Mouse (Mus musculus) thymus, adult 2 months (tissue): ENCODE data around the gene Fam126a. TPM values are rescaled to one million over a fixed set of nuclear protein-coding genes. Genes with fewer than 3 reads are reported as not detected.

Experiments
- DNase-seq: peaks from one replicate; pipeline ENCODE4 v3.0.0; 2021
- H3K27ac ChIP-seq: fragments of 200-500 bp; 2 replicates; pipeline ENCODE4 v1.5.1; 2012; ENCODE audit warnings: low read length, control low read depth; ENCODE audit not compliant: control insufficient read depth, insufficient read depth
- H3K27me3 ChIP-seq: fragments of 200-500 bp; 2 replicates; pipeline ENCODE4 v1.6.1; 2012; ENCODE audit warnings: mild to moderate bottlenecking, low read length, moderate library complexity, mixed read lengths; ENCODE audit not compliant: control insufficient read depth, insufficient read depth
- H3K36me3 ChIP-seq: fragments of 200-500 bp; 2 replicates; pipeline ENCODE4 v1.6.1; 2012; ENCODE audit warnings: mild to moderate bottlenecking, low read length, moderate library complexity; ENCODE audit not compliant: control insufficient read depth, insufficient read depth
- H3K4me1 ChIP-seq: fragments of 200-500 bp; replicated peaks from 2 replicates; pipeline ENCODE4 v1.6.1; 2012; ENCODE audit warnings: low read length; ENCODE audit not compliant: control insufficient read depth, insufficient read depth
- H3K4me3 ChIP-seq: fragments of 200-500 bp; 2 replicates; pipeline ENCODE4 v1.5.1; 2012; ENCODE audit warnings: mild to moderate bottlenecking, low read length, control low read depth, moderate library complexity; ENCODE audit not compliant: control insufficient read depth, insufficient read depth
- CTCF ChIP-seq: fragments of 200-500 bp; IDR thresholded peaks from 2 replicates; pipeline ENCODE4 v1.5.1; 2012; ENCODE audit warnings: mild to moderate bottlenecking, control low read depth, low read length, moderate library complexity, borderline replicate concordance; ENCODE audit not compliant: control insufficient read depth, poor library complexity, insufficient read depth; ENCODE audit errors: extremely low read depth
- POLR2A ChIP-seq: fragments of 200-500 bp; IDR thresholded peaks from 2 replicates; pipeline ENCODE4 v1.6.1; 2012; ENCODE audit warnings: mild to moderate bottlenecking, low read length, control low read depth, moderate library complexity; ENCODE audit not compliant: control insufficient read depth, poor library complexity, insufficient read depth; ENCODE audit errors: extremely low read depth
- WGBS: fragments of 180-500 bp; shearing (Covaris S2); methylation state at CpG from one replicate; pipeline ENCODE4 v1.1.7; 2018; 5-methylcytosine and 5-hydroxymethylcytosine counted together
- polyA plus RNA-seq: library from polyadenylated mRNA; depleted of rRNA; stranded (reverse); fragments of >200 nt; gene quantifications from 2 replicates; pipeline ENCODE4 v1.2.3, GENCODE M21; 2012

Gene Fam126a
- polyA plus RNA-seq, 1 experiment, result 4.8 TPM

DNA sequence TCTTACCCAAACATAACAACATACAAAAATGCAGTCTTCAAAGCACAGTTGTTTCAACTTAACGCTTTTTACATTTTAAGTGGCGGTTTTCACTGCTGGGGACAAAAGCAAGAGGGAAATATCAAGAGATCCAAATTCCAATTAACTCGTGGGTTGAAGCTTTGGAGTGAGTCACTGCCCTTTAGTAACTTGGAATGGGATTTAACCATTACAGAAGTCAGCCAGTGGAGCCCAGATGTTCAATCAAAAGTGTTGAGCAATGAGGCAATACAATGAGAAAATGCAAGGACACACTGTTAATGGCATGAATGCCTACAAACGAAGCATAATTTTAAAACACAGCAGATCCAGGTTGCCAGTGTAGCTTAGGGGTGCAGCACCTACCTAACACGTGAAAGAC is 8.8 kb downstream of the Fam126a start:
- no peak for DNase-seq
- no peaks in the 10 kb centered on the region for H3K4me1 ChIP-seq
- no peak overlapping the region for H3K4me3 ChIP-seq
- 94% methylated on average over 5 of the region's 5 CpGs for WGBS
- no peaks in the 10 kb centered on the region for H3K36me3 ChIP-seq
- no peaks in the 10 kb centered on the region for H3K27me3 ChIP-seq
- TF ChIP-seq POLR2A (no peak), CTCF (no peak)
- no peak overlapping the region for H3K27ac ChIP-seq

DNA sequence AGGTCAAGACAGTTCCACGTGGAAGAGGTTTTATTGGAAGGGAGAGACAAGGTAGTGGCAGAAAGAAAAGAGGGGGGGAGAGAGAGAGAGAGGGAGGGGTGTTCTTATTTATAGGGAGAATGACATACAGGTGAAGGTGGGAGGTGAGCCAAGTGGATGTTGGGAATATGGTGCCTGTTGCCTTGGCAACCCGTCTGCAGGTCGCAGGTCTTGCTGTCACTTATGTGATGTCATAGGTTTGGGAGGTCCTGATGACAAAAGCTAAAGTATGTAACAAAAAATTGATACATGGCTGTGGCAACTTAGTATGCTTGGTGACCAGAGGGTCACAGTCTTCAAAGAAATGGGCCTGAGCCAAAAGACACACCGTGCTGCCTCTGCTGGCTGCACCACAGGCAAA is 10.1 kb downstream of the Fam126a start:
- TF ChIP-seq CTCF (no peak), POLR2A (no peak)
- Histone ChIP-seq H3K27me3 (no peaks in the 10 kb centered on the region), H3K36me3 (no peaks in the 10 kb centered on the region), H3K27ac (no peak overlapping the region), H3K4me3 (no peak overlapping the region), H3K4me1 (no peaks in the 10 kb centered on the region)
- no peak for DNase-seq
- WGBS, result 92% methylated on average over 4 of the region's 4 CpGs

DNA sequence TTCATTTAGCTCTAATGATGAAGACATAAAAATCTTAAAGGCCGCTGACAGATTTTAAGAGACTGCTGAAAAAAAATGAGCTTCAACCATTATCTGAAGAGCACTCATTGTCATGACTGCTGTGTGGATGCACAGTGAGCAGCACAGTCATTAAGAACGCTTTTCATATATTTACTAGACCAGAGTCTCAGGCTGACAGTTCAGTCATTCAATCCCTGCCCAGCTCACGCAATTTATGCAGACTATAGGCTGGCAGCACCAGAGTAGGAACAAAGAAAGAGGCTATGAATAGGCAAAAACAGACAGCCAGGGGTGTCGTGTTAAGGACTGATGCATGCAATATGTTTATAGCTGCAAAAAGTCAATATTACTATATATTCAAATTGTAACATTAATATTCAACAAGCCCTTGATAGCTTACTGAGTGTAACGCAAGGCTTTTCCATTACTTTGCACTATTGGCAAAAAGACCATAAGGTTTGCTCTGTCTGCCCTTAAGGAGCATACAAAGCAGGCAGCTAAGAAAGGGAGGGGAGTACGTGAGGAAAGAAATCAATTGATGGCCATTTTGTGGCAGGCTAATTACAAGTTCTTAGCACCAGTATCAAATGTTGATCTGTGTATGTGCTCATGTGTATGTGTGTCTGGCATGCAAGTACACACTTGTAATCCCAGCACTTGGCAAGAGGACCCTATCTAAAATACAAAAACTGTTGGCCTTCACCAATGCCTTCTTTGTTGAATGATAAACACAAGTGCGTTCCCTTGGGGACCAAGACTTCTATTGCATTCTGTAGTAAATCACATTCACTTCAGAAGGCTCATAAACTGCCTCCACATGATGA is 10.9 kb downstream of the Fam126a start:
- WGBS, result 96% methylated on average over 7 of the region's 7 CpGs
- H3K36me3 ChIP-seq, result no peaks in the 10 kb centered on the region

DNA sequence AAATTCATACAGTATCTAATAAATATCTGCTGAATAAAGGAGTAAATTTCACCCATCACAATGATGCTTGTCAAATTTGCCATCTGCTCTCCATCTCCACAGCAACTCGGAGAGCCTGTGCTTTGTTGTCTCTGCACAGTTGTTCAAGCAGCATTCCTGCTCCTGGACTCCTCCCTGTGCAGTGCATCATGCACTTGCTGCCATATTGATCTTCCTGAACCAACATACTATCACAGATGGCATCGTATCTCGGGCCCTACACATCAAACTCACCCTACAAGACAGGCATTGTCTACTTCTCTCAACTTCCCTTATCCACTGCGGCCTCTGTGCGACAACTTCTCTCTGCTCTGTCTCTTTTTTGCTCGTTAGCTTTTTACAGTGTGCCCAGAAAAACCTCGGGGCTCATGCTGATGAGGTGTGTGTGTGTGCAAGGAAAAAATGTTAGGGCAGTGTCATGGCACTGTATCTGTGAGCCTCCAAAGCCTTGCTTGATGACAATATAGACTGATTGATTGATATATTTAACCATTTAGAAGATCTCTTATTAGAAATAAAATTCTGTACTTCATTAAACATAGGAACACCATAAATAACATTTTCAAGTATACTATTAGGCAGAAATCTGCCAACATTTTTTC is 11.7 kb downstream of the Fam126a start:
- no peaks in the 10 kb centered on the region for H3K36me3 ChIP-seq
- no peaks in the 10 kb centered on the region for H3K27me3 ChIP-seq
- no peak overlapping the region for H3K27ac ChIP-seq
- no peak for TF ChIP-seq CTCF
- no peak for TF ChIP-seq POLR2A
- no peaks in the 10 kb centered on the region for H3K4me1 ChIP-seq
- H3K4me3 ChIP-seq, result no peak overlapping the region
- DNase-seq, result no peak
- WGBS, result 84% methylated on average over 7 of the region's 7 CpGs

More for the DNA sequence above, 10.9 kb downstream of the Fam126a start:
- no peak for TF ChIP-seq POLR2A
- TF ChIP-seq CTCF, result no peak
- no peaks in the 10 kb centered on the region for H3K27me3 ChIP-seq
- H3K27ac ChIP-seq, result no peak overlapping the region
- no peaks in the 10 kb centered on the region for H3K4me1 ChIP-seq
- H3K4me3 ChIP-seq, result no peak overlapping the region
- no peak for DNase-seq

DNA sequence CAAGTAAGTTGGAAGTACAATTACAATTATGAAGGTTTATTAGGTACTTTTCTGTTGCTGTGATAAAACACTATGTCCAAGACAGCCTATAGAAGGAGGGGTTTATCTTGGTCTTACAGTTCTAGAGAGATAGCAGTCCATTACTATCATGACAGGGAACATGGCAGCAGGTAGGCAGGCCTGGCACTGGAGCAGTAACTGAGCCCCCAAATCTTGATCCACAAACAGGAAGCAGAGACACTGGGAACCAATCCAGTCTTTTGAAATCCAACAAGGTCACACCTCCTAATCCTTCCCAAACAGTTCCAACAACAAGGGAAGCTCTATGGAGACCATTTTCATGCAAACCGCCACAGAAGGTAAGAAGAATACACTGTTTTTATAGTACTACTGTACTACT is 13.6 kb downstream of the Fam126a start:
- TF ChIP-seq CTCF, result no peak
- no peak for TF ChIP-seq POLR2A
- H3K36me3 ChIP-seq, result no peaks in the 10 kb centered on the region
- DNase-seq, result no peak
- no peaks in the 10 kb centered on the region for H3K27me3 ChIP-seq
- H3K27ac ChIP-seq, result no peak overlapping the region
- H3K4me3 ChIP-seq, result no peak overlapping the region
- 100% methylated on average over 1 of the region's 1 CpGs for WGBS
- no peaks in the 10 kb centered on the region for H3K4me1 ChIP-seq

DNA sequence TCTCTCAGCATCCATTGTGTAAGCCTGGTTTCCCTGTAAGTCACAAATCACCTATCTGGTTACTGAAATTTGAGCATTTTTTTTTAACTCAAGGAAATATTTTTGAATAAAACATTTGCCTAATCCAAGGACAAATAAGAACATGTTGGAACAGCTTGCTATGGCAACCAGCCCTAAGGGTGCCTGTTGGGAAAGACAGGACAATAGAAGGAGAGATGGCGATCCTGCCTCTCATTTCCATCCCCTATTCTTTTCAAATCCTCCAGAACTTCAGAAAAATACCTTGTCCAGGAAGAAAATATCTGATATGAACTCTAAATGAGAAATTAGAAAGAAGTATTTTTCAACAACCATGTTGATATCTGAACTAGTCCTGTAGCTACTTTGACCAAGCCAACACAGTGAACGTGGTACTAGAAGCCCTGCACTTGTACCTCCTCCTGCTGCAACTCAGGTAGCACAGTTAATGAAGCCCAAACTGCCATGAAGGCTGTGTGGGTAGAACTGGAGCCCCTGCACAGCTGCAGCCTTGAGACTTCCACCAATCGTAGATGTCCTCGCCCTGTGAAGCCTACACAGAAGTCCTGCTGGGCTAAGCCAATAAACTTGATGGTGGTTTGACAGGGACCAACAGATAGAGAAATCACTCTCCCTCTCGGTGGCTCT is 17.0 kb downstream of the Fam126a start:
- H3K4me3 ChIP-seq, result no peak overlapping the region
- no peak overlapping the region for H3K27ac ChIP-seq
- H3K36me3 ChIP-seq, result no peaks in the 10 kb centered on the region
- no peaks in the 10 kb centered on the region for H3K4me1 ChIP-seq
- no peak for DNase-seq
- no peak for TF ChIP-seq POLR2A
- no peak for TF ChIP-seq CTCF
- WGBS, result 97% methylated on average over 5 of the region's 5 CpGs
- no peaks in the 10 kb centered on the region for H3K27me3 ChIP-seq
